Mouse (Mus musculus) adrenal gland, postnatal 4 days (tissue): ENCODE measurements around the gene Ndufv1. TPM values are rescaled to one million over a fixed set of nuclear protein-coding genes. Genes with fewer than 3 reads are reported as not detected.

Source experiments
- DNase-seq, 2 experiments: peaks; one replicate each; pipeline ENCODE4 v3.0.0; 2021 to 2022; ENCODE audit warnings: low spot score in 2 of 2, mixed read lengths in 2 of 2
- total RNA-seq, 2 experiments: library from RNA; stranded (reverse); gene quantifications; 2 replicates each; pipeline ENCODE4 v1.2.3; 2021

Gene Ndufv1
- total RNA-seq, 2 experiments from 2014 or later, result 253 to 283 TPM

GRCm38 (mm10) chr19:4005091-4005490 lies 7.5 kb downstream of the Ndufv1 start:
- no peak for DNase-seq

- no peak for DNase-seq
Observed at GRCm38 (mm10) chr19:4004331-4004730, 8.3 kb downstream of the Ndufv1 start.

GRCm38 (mm10) chr19:4003641-4004040 lies 9.0 kb downstream of the Ndufv1 start:
- no peak for DNase-seq

- DNase-seq, result no peak
Observed at GRCm38 (mm10) chr19:4003112-4003511, 9.5 kb downstream of the Ndufv1 start, which contains the start of gene Doc2g. Doc2g (plus strand) TSS chr19:4003313.

GRCm38 (mm10) chr19:4001752-4002151 lies 10.9 kb downstream of the Ndufv1 start:
- DNase-seq, result no peak

- no peak for DNase-seq
Observed at GRCm38 (mm10) chr19:4000949-4001525, 11.6 kb downstream of the Ndufv1 start.

- peak; percentile 71 to 92 for DNase-seq
Observed at GRCm38 (mm10) chr19:4000119-4000900, 12.3 kb downstream of the Ndufv1 start, which contains the start of the genes Nudt8 and Gm49405. Nudt8 (plus strand) TSS chr19:4000580. Gm49405 (plus strand) TSS chr19:4000626.

- no peak for DNase-seq
Observed at GRCm38 (mm10) chr19:3999121-3999730, 13.4 kb downstream of the Ndufv1 start.

GRCm38 (mm10) chr19:3998335-3998734 lies 14.3 kb downstream of the Ndufv1 start:
- no peak for DNase-seq

GRCm38 (mm10) chr19:3997231-3997630 lies 15.4 kb downstream of the Ndufv1 start:
- no peak for DNase-seq

- DNase-seq, result no peak
Observed at GRCm38 (mm10) chr19:3996747-3997146, 15.9 kb downstream of the Ndufv1 start.

GRCm38 (mm10) chr19:3996106-3996505 lies 16.5 kb downstream of the Ndufv1 start:
- no peak for DNase-seq

- no peak for DNase-seq
Observed at GRCm38 (mm10) chr19:3995505-3995904, 17.1 kb downstream of the Ndufv1 start.

- no peak for DNase-seq
Observed at GRCm38 (mm10) chr19:3994932-3995331, 17.7 kb downstream of the Ndufv1 start.

- DNase-seq, result no peak
Observed at GRCm38 (mm10) chr19:3992416-3992815, 20.2 kb downstream of the Ndufv1 start, which contains the start of gene Tbx10. Tbx10 (plus strand) TSS chr19:3992752.

GRCm38 (mm10) chr19:3991966-3992365 lies 20.6 kb downstream of the Ndufv1 start:
- no peak for DNase-seq

- no peak for DNase-seq
Observed at GRCm38 (mm10) chr19:3991562-3991961, 21.0 kb downstream of the Ndufv1 start.

GRCm38 (mm10) chr19:3990804-3991203 lies 21.8 kb downstream of the Ndufv1 start:
- no peak for DNase-seq

- DNase-seq, result no peak
Observed at GRCm38 (mm10) chr19:3988750-3989149, 23.9 kb downstream of the Ndufv1 start.

- no peak for DNase-seq
Observed at GRCm38 (mm10) chr19:3988066-3988465, 24.5 kb downstream of the Ndufv1 start.

GRCm38 (mm10) chr19:3986334-3986733 lies 26.3 kb downstream of the Ndufv1 start, which contains the start of gene Acy3:
Acy3 (plus strand) TSS chr19:3986570.
- DNase-seq, result peak; percentile 63 to 76

GRCm38 (mm10) chr19:3985261-3985681 lies 27.3 kb downstream of the Ndufv1 start:
- DNase-seq, result peak in 1 of 2 experiments; percentile 50
